Mouse (Mus musculus) spleen, adult 2 months (tissue): ENCODE measurements around the gene Atxn10. TPM values are rescaled to one million over a fixed set of nuclear protein-coding genes. Genes with fewer than 3 reads are reported as not detected.

Experiments
- DNase-seq, 2 experiments: peaks; one replicate each; pipeline versions ENCODE4 v3.0.0 to v3.0.0-alpha.2; 2012 to 2021; ENCODE audit warnings: low spot score in 2 of 2, low read depth in 1 of 2
- H3K27ac ChIP-seq: fragments of 200-500 bp; 2 replicates; pipeline ENCODE4 v1.5.1; 2012; ENCODE audit warnings: low read length, inconsistent platforms; ENCODE audit not compliant: insufficient read depth
- H3K27me3 ChIP-seq: fragments of 200-500 bp; 2 replicates; pipeline ENCODE4 v1.6.1; 2012; ENCODE audit warnings: mild to moderate bottlenecking, moderate library complexity, low read length, inconsistent platforms; ENCODE audit not compliant: control insufficient read depth, insufficient read depth
- H3K36me3 ChIP-seq: fragments of 200-500 bp; 2 replicates; pipeline ENCODE4 v1.6.1; 2012; ENCODE audit warnings: mild to moderate bottlenecking, low read length, inconsistent platforms; ENCODE audit not compliant: control insufficient read depth, insufficient read depth
- H3K4me1 ChIP-seq: fragments of 200-500 bp; 2 replicates; pipeline ENCODE4 v1.6.1; 2011; ENCODE audit warnings: inconsistent platforms; ENCODE audit not compliant: control insufficient read depth, insufficient read depth, insufficient read length
- H3K4me3 ChIP-seq: fragments of 200-500 bp; 2 replicates; pipeline ENCODE4 v1.5.1; 2011; ENCODE audit warnings: mild to moderate bottlenecking, inconsistent platforms; ENCODE audit not compliant: insufficient read depth, insufficient read length; ENCODE audit errors: extremely low read depth
- CTCF ChIP-seq: fragments of 200-500 bp; IDR thresholded peaks from 2 replicates; pipeline ENCODE4 v1.5.1; 2011; ENCODE audit warnings: mild to moderate bottlenecking, inconsistent platforms; ENCODE audit not compliant: insufficient read depth, insufficient read length, insufficient replicate concordance; ENCODE audit errors: extremely low read depth
- POLR2A ChIP-seq: fragments of 200-500 bp; IDR thresholded peaks from 2 replicates; pipeline ENCODE4 v1.6.1; 2011; ENCODE audit warnings: low read depth, low read length, inconsistent platforms
- WGBS: fragments of 180-500 bp; shearing (Covaris S2); methylation state at CpG from one replicate; pipeline ENCODE4 v1.1.7; 2018; 5-methylcytosine and 5-hydroxymethylcytosine counted together
- polyA plus RNA-seq: library from polyadenylated mRNA; depleted of rRNA; stranded (reverse); fragments of >200 nt; gene quantifications from 2 replicates; pipeline ENCODE4 v1.2.3, GENCODE M21; 2012

Gene Atxn10
- polyA plus RNA-seq, 1 experiment: 35.7 TPM

GRCm38 (mm10) chr15:85350144-85350543, 14.1 kb downstream of the Atxn10 start:
- 90% methylated on average over 2 of the region's 2 CpGs for WGBS

GRCm38 (mm10) chr15:85354060-85354459, 18.0 kb downstream of the Atxn10 start:
- TF ChIP-seq POLR2A (no peak), CTCF (no peak)
- Histone ChIP-seq H3K4me3 (no peak overlapping the region), H3K27ac (no peak overlapping the region), H3K27me3 (no peaks in the 10 kb centered on the region), H3K4me1 (no peaks in the 10 kb centered on the region), H3K36me3 (no peaks in the 10 kb centered on the region)
- no peak for DNase-seq
- 88% methylated on average over 9 of the region's 9 CpGs for WGBS

More at GRCm38 (mm10) chr15:85350144-85350543, 14.1 kb downstream of the Atxn10 start:
- no peaks in the 10 kb centered on the region for H3K27me3 ChIP-seq
- H3K27ac ChIP-seq: no peak overlapping the region
- no peak overlapping the region for H3K4me3 ChIP-seq
- H3K4me1 ChIP-seq: peaks cover 4% of the 10 kb centered on the region
- TF ChIP-seq POLR2A (no peak), CTCF (no peak)
- DNase-seq: no peak
- no peaks in the 10 kb centered on the region for H3K36me3 ChIP-seq

- H3K4me1 ChIP-seq: no peaks in the 10 kb centered on the region
- H3K27ac ChIP-seq: no peak overlapping the region
- WGBS: 91% methylated on average over 6 of the region's 6 CpGs
- no peak overlapping the region for H3K4me3 ChIP-seq
- no peak for DNase-seq
- no peaks in the 10 kb centered on the region for H3K27me3 ChIP-seq
- TF ChIP-seq CTCF: no peak
- TF ChIP-seq POLR2A: no peak
- peaks cover 3% of the 10 kb centered on the region for H3K36me3 ChIP-seq
Observed at GRCm38 (mm10) chr15:85356112-85356511, 20.1 kb downstream of the Atxn10 start.

GRCm38 (mm10) chr15:85357465-85358225, 21.6 kb downstream of the Atxn10 start:
- no peak overlapping the region for H3K27ac ChIP-seq
- H3K36me3 ChIP-seq: peaks cover 8% of the 10 kb centered on the region
- WGBS: 90% methylated on average over 4 of the region's 4 CpGs
- no peak for DNase-seq
- TF ChIP-seq CTCF (no peak), POLR2A (no peak)
- no peaks in the 10 kb centered on the region for H3K27me3 ChIP-seq
- no peak overlapping the region for H3K4me3 ChIP-seq
- no peaks in the 10 kb centered on the region for H3K4me1 ChIP-seq

- Histone ChIP-seq H3K36me3 (peaks cover 12% of the 10 kb centered on the region), H3K4me3 (no peak overlapping the region), H3K4me1 (no peaks in the 10 kb centered on the region), H3K27ac (no peak overlapping the region), H3K27me3 (no peaks in the 10 kb centered on the region)
- WGBS: 90% methylated on average over 2 of the region's 2 CpGs
- TF ChIP-seq POLR2A (no peak), CTCF (no peak)
- no peak for DNase-seq
Observed at GRCm38 (mm10) chr15:85359483-85359882, 23.4 kb downstream of the Atxn10 start.

GRCm38 (mm10) chr15:85359901-85360300, 23.9 kb downstream of the Atxn10 start:
- no peak for TF ChIP-seq CTCF
- no peak for TF ChIP-seq POLR2A
- H3K4me3 ChIP-seq: no peak overlapping the region
- peaks cover 12% of the 10 kb centered on the region for H3K36me3 ChIP-seq
- H3K27me3 ChIP-seq: no peaks in the 10 kb centered on the region
- no peak overlapping the region for H3K27ac ChIP-seq
- 84% methylated on average over 4 of the region's 4 CpGs for WGBS
- no peaks in the 10 kb centered on the region for H3K4me1 ChIP-seq
- no peak for DNase-seq

- Histone ChIP-seq H3K27ac (no peak overlapping the region), H3K36me3 (peaks cover 23% of the 10 kb centered on the region), H3K27me3 (no peaks in the 10 kb centered on the region), H3K4me3 (no peak overlapping the region), H3K4me1 (no peaks in the 10 kb centered on the region)
- no peak for DNase-seq
- 92% methylated on average over 3 of the region's 3 CpGs for WGBS
- TF ChIP-seq POLR2A (no peak), CTCF (no peak)
Observed at GRCm38 (mm10) chr15:85364366-85364765, 28.3 kb downstream of the Atxn10 start.
